Mouse (Mus musculus) embryo, embryonic 11 days (tissue): Measurements from ENCODE around the gene Pgm2l1.
"Not testable (repeated sequence)": the region's sequence is repeated elsewhere in the genome, so short reads cannot be mapped to it uniquely, and the experiment has no call there.

Source experiments
- DNase-seq: peaks from one replicate; pipeline ENCODE4 v3.0.0-alpha.2; 2015

Pgm2l1 gene

DNA sequence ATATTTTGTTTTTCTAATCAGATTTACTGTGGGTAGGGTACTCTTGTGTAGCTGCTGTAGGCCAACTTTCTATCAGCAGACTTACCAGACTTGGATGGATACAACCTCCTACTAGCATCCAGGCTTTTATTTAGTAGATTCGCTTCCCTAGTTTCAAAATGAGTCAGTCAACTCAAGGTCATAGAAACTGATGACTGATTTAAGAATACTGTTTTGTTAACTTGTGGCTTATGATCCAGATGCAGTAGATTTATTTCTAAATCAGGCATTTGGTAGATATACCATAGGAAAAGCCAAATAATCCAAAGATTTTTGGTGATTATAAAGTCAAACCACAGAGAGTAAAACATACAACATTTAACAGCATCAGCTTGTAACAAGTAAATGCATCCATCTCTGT is 3.5 kb downstream of the Pgm2l1 start:
- no peak for DNase-seq

DNA sequence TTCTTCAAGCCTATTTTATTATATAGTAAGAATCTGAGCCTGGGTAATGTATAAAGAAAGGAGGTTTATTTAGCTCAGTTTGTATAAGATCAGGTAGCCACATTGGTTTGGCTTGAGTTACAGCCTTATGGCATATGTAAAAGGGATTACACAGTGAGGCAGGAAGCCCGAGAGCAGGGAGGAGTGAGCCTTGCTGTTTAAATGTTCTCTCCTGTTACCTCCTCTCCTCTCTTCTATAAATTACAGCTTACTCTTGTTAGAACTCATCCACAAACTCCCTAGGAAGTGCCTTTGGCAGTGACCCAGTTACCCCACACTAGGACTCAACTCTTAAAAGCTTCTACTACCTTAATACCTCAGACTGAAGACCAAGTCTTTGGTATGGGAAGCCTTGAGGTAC is 4.5 kb downstream of the Pgm2l1 start:
- no peak for DNase-seq

DNA sequence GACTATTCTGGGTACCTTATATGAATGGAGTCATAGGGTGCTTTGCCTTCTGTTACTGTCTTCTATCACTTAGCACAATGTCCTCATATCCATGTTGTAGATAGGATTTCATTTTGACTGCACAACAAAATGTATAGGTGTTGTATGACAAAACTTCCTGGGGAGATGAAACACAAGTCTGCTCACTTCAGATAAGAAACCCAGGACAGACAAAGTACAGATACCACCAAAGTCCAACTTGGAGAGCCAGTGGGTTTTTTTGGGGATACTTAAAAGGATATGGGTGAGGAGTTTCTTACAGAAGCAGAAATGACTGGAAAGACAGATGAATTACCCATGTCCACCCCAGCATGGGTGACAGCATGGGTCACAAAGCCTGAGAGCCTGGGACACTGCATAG is 6.5 kb downstream of the Pgm2l1 start:
- DNase-seq: no peak

DNA sequence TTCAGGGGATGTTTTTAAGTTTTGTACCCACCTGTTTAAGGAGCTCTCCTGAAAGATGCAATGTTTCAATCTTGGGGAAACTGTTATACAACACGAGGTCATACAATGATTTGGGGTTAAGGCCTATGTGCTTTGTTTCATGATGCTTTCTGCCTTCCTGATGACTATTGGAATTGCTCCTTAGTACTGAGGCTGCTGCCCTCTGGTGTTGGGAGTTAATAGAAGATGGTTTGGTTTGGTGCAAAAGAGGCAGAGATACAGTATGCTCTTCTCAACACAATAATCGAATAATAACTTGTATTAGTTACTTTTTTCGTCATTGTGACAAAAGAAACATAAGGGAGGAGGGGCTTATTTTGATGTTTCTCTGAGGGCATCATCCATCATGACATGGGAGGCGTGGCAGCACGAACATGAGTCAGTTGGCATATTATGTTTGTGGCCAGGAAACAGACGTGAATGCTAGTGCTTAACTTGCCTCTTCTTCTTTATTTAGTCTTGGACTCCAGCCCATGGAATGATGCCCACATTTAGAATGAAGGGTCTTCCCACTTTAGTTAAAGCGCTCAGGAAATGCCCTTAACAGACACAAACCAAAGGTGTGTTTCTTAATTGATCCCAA is 7.2 kb downstream of the Pgm2l1 start:
- DNase-seq: peak; percentile 57

DNA sequence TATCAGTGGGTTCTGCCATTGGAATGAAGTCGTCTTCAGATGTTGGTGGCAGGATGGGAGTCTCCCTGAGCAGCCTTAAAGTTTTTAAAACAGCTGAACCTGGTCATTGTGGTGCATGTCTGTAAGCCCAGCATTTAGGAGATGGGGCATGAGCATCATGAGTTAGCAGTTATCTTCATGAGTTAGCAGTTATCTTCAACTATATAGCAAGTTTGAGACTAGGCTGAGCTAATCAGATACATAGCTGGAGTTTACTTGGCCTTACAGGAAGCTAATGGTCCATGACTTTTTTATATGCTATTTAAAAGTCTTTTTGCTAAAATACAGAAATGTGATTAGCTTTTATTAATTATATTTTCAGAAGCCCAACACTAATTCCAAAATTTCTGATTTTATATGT is 11.1 kb downstream of the Pgm2l1 start:
- no peak for DNase-seq

DNA sequence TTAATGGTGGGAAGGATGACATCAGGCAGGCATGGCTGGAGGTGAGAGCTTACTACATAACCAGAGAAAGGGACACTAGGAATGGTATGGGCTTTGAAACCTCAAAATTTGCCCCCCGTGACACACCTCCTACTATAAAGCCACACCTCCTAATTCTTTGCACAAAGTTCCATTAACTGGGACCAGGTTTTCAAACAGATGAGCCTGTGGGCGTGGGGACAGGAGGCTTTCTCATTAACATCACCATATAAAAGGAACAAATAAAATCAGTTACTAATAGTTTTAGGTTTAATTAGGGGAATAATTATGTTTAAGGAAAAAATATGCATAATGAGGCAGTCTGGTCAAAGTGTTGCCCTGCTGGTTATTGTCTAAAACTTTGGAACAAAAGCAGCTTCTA is 13.4 kb downstream of the Pgm2l1 start:
- DNase-seq: no peak

DNA sequence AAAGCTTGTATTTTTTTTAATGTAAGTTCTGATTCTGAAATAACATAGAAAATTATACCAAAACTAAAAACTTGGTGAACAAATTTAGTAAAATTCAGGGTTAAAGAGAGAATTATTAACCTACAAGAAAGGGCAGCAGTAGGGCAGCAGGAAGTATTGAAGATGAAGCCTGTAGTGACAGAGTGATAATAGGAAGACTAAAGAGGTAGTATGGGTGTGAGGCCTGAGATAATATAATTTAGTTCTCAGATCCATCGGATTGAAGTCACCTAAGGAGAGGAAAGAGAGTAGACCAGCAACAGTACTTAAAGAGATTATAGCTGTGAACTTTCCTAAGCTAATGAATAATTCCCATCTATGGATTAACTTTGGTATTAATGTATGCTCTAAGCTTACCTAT is 15.8 kb downstream of the Pgm2l1 start:
- no peak for DNase-seq

DNA sequence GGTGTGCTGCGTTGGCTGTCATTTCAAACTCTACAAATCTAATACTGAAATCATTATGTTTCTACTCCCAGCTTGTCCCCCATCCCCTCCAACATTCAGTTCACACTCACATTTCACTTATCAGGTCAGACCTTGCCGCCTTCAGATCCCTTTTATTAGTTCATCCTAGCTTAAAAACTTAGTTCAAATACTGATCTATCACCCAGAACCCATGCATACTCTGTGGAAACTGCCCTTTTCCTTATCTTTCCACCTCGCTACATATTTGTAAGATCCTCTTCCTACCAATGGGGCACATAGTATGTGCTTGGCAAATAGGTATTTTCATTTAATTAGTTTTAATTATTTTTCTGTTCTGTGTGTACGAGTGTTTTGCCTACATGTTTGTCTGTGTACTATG is 17.0 kb downstream of the Pgm2l1 start:
- no peak for DNase-seq

DNA sequence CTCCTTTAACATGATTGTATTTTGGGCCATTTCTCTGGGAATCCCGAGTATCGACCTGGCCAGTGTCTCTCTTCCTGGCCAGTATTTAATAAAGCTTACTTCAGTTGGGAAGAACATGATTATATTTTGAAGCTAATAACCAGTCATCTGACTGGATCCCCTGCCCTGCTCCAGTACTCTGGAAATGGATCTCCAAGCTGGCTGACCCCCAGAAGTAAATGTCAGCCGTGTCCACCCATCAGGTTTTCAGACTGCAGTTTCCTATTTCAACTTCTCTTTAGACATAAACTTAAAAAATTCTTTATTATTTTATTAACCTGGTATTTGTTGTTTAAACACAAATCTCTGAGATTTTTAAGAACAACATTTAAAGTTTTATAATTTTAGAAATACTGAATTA is 18.0 kb downstream of the Pgm2l1 start:
- no peak for DNase-seq

DNA sequence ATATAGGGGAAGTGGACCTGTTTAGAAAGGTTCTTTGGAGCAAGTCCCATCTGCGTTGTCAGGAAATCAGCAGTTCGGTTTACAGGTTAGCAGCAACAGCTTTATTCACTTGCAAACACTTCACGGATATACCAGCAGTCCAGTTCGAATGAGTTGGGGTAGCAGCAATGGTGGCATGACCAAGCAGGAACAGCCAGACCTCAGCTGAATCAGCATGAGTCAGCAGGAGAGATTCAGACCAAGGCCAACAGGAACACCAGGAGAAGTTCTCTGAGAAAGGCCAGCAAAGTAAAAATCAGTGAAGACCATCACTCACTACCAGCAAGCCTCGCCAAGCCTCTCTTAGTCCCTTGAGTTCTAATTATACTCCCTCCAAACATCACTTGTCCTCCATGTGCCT is 23.5 kb downstream of the Pgm2l1 start:
- DNase-seq: no peak

DNA sequence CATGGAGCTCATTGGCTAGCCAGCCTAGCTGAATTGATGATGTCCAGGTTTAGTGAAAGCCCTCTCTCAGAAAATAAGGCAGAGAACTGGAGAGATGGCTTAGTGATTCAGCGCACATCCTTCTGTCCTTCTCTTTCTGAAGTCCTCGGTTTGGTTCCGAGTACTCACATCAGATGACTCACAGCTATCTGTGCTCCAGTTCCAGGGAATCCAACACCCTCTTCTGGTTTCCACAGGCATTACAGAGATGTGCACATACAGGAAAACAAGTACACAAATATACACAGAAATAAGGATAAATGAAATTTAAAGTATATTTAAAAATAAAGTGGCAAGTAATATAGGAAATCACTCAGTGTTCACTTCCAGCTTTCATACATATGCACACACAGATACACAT is 35.2 kb downstream of the Pgm2l1 start:
- no peak for DNase-seq

DNA sequence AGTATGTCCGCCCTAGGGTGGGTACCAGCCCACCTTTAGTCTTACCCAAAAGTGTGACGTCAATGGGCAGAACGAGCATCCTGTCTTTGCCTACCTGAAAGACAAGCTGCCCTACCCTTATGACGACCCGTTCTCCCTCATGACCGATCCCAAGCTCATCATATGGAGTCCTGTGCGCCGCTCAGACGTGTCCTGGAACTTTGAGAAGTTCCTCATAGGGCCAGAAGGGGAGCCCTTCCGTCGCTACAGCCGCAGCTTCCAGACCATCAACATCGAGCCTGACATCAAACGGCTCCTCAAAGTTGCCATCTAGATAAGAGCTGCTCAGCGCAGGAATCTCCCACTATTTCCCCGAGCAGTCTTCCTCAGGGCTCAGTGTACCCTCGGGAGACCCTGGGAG is 37.7 kb downstream of the Pgm2l1 start:
- DNase-seq: not testable (repeated sequence)

DNA sequence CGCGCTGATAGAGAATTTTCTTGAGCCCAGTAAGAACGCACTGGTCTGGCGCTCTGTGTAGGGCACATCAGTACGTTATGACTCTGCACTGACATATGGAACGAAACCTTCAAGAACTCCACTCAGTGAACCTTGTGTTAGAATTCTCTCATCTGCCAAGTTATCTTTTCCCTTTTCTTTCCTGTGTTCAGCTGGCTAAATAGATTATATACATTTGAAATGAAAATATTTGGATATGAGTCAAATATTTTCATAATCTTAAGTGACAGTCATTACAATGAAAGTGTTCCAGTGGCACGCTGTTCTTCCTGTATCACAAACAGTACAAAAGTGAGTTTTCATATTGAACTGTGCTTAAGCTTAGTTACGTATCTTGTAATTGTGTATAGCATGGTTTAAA is 45.2 kb downstream of the Pgm2l1 start:
- no peak for DNase-seq

DNA sequence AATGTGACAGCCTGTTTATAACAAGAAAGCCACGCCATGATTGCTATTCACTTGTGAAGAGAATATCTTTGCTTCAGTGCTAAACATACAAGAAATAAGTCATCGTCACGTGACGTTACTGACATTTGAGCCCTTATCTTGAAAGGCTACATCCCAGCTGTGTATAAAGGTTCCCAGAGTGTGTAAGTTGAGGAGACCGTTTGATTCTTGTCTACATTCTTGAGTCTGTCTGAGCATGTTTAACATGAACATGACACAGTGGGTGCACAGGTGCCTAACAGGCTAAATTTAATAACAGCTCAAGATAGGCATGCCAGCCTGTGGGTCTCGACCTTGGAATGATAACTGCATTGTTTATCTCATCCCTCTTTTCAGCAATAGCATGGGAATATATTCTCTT is 47.3 kb downstream of the Pgm2l1 start:
- DNase-seq: no peak

DNA sequence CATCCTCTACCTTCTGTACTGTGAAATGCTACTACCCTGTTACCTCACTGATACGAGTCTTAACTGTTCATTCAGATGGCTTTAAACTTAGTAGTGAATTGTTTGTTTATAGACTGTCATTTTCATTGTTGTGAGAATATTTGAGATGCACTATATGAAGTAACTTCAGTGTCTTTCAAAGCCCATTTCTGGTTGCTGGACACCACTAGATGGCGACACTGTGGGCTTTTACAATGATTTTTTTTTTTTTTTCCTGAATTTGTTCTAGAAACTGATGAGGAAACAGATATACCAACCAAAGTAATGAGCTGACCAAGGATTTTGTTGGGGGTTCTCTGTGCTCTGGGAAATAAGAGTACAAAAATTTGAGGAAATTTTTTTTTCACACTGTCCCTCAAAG is 49.2 kb downstream of the Pgm2l1 start:
- peak; percentile 47 for DNase-seq

DNA sequence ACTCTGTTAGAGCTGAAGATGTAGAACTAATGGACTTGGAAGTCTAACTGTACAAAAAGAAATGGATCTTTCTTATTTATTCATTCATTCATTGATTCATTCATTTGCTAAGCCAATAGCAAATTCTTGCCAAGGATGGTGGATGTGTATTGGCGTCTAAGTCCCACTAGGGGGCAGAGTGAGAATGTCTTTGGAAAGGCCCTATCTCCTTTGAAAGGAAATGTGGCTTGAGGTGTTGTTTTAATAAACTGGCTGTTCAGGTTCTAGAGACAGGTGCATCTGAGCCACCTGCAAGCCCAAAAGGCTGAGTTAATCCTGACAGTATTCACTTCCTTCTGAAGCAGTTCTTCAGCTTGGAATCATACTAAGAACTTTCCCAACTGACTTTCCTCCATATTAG is 52.6 kb downstream of the Pgm2l1 start:
- DNase-seq: peak; percentile 82

DNA sequence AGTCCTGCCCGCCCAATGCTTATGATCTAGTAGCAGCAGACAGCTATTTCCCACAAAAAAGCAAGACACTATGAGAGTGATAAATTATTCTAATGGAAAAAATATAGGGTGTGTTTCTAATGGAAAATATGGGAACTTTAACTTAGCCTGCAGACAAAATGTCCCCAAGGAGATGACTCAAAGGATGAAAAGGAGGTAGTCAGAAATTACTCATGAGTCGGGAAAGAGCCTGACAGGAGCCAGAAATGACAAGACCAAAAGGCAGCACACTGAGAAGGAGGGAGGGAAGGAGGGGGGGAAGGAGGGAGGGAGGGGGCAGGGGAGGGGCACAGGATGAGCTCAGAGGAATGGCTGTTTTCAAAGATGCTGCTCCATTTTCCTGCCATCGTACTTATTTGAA is 54.4 kb downstream of the Pgm2l1 start:
- DNase-seq: no peak

DNA sequence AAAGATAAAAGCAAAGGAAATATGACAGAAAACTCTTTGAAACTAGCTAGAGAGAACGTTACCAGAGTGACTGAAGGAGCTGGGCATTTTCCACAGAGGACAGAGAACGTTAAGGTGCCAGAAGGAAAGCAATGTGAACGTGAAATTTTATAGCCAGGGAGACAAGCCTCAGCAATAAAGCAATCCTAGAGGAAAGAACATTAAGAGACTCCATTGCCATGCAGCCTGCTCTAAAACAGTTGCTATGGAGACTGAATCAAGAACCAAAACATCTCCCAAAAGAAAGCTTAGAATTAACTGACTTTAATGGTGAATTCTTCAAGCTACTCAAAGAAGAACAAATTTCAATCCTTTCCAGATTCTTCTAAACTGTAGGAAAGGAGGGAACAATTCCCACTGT is 56.1 kb downstream of the Pgm2l1 start:
- no peak for DNase-seq

DNA sequence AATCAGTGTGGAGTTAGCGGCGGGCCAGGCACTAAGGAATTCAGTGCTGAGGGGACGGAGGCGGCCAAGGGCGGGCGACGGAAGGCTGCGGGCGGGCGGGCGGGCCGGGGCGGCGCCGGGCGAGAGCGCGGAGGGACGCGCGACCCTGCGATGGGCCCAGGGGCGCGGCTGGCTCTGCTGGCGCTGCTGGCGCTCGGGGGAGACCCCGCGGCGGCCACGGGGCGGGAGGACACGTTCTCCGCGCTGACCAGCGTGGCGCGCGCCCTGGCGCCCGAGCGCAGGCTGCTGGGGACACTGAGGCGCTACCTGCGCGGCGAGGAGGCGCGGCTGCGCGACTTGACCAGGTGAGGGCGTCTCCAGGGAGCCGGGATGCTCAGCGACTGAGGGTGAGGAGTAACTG is 58.2 kb downstream of the Pgm2l1 start, which contains the start of gene P4ha3:
Gene P4ha3, plus strand, starts transcription at position 138 of the 400 bp plus-strand sequence.
- DNase-seq: peak; percentile 62

DNA sequence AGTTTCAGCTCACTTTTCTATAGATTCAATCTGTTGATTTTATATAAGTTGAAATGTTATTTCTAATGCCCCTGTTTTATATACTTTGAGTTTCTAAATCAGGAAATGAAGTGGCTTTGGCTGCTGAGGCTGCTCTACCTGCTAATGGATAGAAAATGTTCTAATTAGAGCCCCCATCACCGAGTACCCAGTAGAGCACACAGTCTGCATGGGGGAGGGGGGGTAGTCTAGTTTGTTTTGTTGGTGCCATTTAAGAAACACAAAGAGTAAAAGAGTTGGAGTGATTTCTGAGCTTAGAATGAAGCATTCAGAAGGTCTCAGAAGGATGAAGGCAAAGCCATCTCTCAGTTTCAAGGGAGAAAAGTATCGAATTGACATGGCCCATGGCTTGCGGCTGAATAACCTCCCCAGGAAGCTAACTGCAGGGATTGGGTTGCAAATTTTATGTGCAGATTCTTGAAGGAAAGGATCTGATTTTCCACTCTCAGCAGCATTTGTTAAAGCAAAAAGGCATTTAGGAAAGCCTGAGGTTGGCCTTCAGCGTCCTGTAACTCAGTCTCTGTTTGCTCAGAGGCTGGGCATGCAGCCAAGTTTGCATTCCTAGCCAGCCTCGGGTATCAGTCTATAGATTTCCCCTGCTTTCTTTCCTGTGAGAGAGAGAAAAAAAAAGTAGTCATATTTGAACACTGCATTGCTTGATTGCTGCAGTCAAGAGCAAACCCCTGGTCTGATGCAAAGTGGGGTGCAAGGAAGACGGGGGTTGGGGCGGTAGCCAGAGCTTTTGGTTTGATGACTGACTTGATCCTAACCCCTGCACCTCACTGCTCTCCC is 60.8 kb downstream of the Pgm2l1 start:
- peak; percentile 84 for DNase-seq

DNA sequence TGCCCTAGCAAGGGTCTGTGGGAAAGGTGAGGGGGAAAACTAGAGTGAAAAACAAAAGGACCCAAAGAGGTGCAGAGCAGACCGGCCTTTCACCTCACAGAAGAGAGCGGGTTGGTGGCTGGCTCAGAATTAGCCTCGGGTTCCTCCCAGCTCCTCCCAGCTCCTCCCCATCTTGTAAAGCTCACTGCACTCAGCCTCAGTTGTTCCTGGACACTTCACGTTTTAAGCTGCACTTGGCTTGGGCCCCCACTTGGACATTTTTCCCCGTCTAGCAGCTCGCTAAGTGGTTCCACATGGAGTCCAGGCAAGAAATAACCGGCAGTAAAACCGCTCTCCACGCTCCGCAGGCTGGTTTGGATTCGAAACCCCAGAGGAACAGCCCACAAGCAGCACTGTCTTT is 61.4 kb downstream of the Pgm2l1 start:
- DNase-seq: peak; percentile 72

DNA sequence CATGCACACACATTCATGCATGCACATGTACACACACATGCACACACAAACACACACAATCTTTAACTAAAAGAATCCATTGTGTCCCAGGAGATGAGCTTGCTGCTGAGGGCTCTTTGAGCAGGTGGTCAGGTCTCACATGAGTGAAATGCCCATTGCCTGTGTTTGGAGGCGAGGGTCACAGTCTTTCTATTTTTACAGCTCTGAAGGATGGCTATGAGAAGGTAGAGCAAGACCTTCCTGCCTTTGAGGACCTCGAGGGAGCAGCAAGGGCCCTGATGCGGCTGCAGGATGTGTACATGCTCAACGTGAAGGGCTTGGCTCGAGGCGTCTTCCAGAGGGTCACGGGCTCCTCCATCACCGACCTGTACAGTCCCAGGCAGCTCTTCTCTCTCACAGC is 66.4 kb downstream of the Pgm2l1 start:
- DNase-seq: no peak

DNA sequence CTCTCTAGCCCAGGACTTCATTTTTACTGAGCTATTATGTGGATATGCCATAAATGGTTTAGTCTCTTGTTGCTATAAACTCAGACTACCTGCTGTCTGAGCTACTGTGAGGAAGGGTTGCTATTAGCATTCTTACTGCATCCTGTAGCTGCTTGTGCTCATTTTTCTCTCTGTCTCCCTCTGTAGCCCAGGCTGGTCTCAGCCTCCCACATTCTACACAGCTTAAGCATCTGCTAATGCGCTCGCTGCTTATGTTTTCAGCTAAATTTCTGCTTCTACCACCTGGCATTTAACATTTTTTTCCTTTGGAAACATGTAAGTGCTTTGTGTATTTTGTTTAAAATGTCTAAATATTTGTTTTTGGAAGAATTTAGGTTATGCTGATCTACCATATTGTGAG is 68.6 kb downstream of the Pgm2l1 start:
- no peak for DNase-seq

DNA sequence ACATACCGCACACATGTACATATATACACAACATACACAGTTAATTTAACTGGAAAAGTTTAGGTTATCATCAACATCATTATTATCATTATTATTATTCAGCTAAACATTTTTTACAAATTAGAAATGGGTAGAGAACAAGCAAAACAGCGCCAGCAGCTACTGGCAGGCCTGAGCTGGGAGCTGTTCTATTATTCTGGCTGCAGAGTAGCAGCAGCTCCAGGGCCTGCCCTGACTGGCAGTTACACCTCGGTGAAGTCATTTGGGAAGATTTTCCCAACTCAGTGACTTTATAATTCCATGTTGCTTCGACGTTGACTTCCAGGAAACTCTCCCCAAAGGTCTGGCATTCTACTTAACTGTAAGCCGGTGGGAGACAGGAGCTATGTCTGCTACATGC is 69.5 kb downstream of the Pgm2l1 start:
- no peak for DNase-seq
